Mouse (Mus musculus): ENCODE data around the gene Zfyve9. TPM values are rescaled to one million over a fixed set of nuclear protein-coding genes. Genes with fewer than 3 reads are reported as not detected.
A peak's percentile ranks its signal among the peaks of the same experiment; 100 is the strongest.

The Zfyve9 gene
- polyA plus RNA-seq, 1 experiment: 0.01 TPM

- peaks cover 12% of the 10 kb centered on the region for H3K27me3 ChIP-seq (replicated peaks)
Measured at GRCm38 (mm10) chr4:108790507-108790906, 9.9 kb upstream of the Zfyve9 start.

GRCm38 (mm10) chr4:108789258-108789936 is 8.8 kb upstream of the Zfyve9 start:
- Histone ChIP-seq H3K4me1 (no peaks in the 10 kb centered on the region), H3K9me3 (no peaks in the 10 kb centered on the region), H3K36me3 (replicated peaks; ENCODE audit: low read length) (no peaks in the 10 kb centered on the region), H3K4me3 (replicated peaks) (no peak overlapping the region), H3K27me3 (replicated peaks) (peaks cover 12% of the 10 kb centered on the region)
- TF ChIP-seq GATA1 (IDR thresholded peaks at IDR 0.05; ENCODE audit: borderline replicate concordance, low read length) (no peak), FLI1 (IDR thresholded peaks at IDR 0.05; ENCODE audit: low read length) (no peak)

More at GRCm38 (mm10) chr4:108790507-108790906, 9.9 kb upstream of the Zfyve9 start:
- H3K36me3 ChIP-seq (replicated peaks; ENCODE audit: low read length): no peaks in the 10 kb centered on the region
- no peak overlapping the region for H3K4me3 ChIP-seq (replicated peaks)
- no peaks in the 10 kb centered on the region for H3K4me1 ChIP-seq
- H3K9me3 ChIP-seq: no peaks in the 10 kb centered on the region
- TF ChIP-seq FLI1 (IDR thresholded peaks at IDR 0.05; ENCODE audit: low read length) (no peak), GATA1 (IDR thresholded peaks at IDR 0.05; ENCODE audit: borderline replicate concordance, low read length) (no peak)

- Histone ChIP-seq H3K9me3 (no peaks in the 10 kb centered on the region), H3K27me3 (replicated peaks) (peaks cover 53% of the 10 kb centered on the region), H3K4me1 (peaks cover 13% of the 10 kb centered on the region), H3K36me3 (replicated peaks; ENCODE audit: low read length) (no peaks in the 10 kb centered on the region), H3K4me3 (replicated peaks) (no peak overlapping the region)
- TF ChIP-seq GATA1 (IDR thresholded peaks at IDR 0.05; ENCODE audit: borderline replicate concordance, low read length) (no peak), FLI1 (IDR thresholded peaks at IDR 0.05; ENCODE audit: low read length) (no peak)
Measured at GRCm38 (mm10) chr4:108782421-108783085, 2.0 kb upstream of the Zfyve9 start.

- no peaks in the 10 kb centered on the region for H3K36me3 ChIP-seq (replicated peaks; ENCODE audit: low read length)
- H3K4me3 ChIP-seq (replicated peaks): no peak overlapping the region
- H3K4me1 ChIP-seq: peaks cover 13% of the 10 kb centered on the region
- H3K9me3 ChIP-seq: no peaks in the 10 kb centered on the region
- H3K27me3 ChIP-seq (replicated peaks): peaks cover 54% of the 10 kb centered on the region
- TF ChIP-seq GATA1 (IDR thresholded peaks at IDR 0.05; ENCODE audit: borderline replicate concordance, low read length): no peak
- no peak for TF ChIP-seq FLI1 (IDR thresholded peaks at IDR 0.05; ENCODE audit: low read length)
Measured at GRCm38 (mm10) chr4:108781596-108781995, 998 bp upstream of the Zfyve9 start.

GRCm38 (mm10) chr4:108780864-108781205 is 237 bp upstream of the Zfyve9 start:
- Histone ChIP-seq H3K9me3 (no peaks in the 10 kb centered on the region), H3K36me3 (replicated peaks; ENCODE audit: low read length) (no peaks in the 10 kb centered on the region), H3K4me1 (peaks cover 13% of the 10 kb centered on the region), H3K27me3 (replicated peaks) (peaks cover 54% of the 10 kb centered on the region), H3K4me3 (replicated peaks) (peak overlapping the region; percentile 93)
- TF ChIP-seq FLI1 (IDR thresholded peaks at IDR 0.05; ENCODE audit: low read length): no peak
- TF ChIP-seq GATA1 (IDR thresholded peaks at IDR 0.05; ENCODE audit: borderline replicate concordance, low read length): no peak

GRCm38 (mm10) chr4:108779763-108780056 is 888 bp downstream of the Zfyve9 start:
- no peak for TF ChIP-seq FLI1 (IDR thresholded peaks at IDR 0.05; ENCODE audit: low read length)
- TF ChIP-seq GATA1 (IDR thresholded peaks at IDR 0.05; ENCODE audit: borderline replicate concordance, low read length): no peak
- Histone ChIP-seq H3K4me3 (replicated peaks) (peak overlapping the region; percentile 93), H3K9me3 (no peaks in the 10 kb centered on the region), H3K4me1 (peaks cover 13% of the 10 kb centered on the region), H3K36me3 (replicated peaks; ENCODE audit: low read length) (no peaks in the 10 kb centered on the region), H3K27me3 (replicated peaks) (peaks cover 54% of the 10 kb centered on the region)

GRCm38 (mm10) chr4:108768527-108768926 is 12.1 kb downstream of the Zfyve9 start:
- TF ChIP-seq GATA1 (IDR thresholded peaks at IDR 0.05; ENCODE audit: borderline replicate concordance, low read length) (no peak), FLI1 (IDR thresholded peaks at IDR 0.05; ENCODE audit: low read length) (no peak)
- no peaks in the 10 kb centered on the region for H3K4me1 ChIP-seq
- no peak overlapping the region for H3K4me3 ChIP-seq (replicated peaks)
- H3K9me3 ChIP-seq: no peaks in the 10 kb centered on the region
- peaks cover 3% of the 10 kb centered on the region for H3K27me3 ChIP-seq (replicated peaks)
- H3K36me3 ChIP-seq (replicated peaks; ENCODE audit: low read length): no peaks in the 10 kb centered on the region

GRCm38 (mm10) chr4:108759583-108759982 is 21.0 kb downstream of the Zfyve9 start:
- no peak for TF ChIP-seq FLI1 (IDR thresholded peaks at IDR 0.05; ENCODE audit: low read length)
- TF ChIP-seq GATA1 (IDR thresholded peaks at IDR 0.05; ENCODE audit: borderline replicate concordance, low read length): no peak
- H3K36me3 ChIP-seq (replicated peaks; ENCODE audit: low read length): no peaks in the 10 kb centered on the region
- no peaks in the 10 kb centered on the region for H3K4me1 ChIP-seq
- H3K4me3 ChIP-seq (replicated peaks): no peak overlapping the region
- no peaks in the 10 kb centered on the region for H3K9me3 ChIP-seq
- H3K27me3 ChIP-seq (replicated peaks): no peaks in the 10 kb centered on the region

- Histone ChIP-seq H3K4me3 (replicated peaks) (no peak overlapping the region), H3K9me3 (no peaks in the 10 kb centered on the region), H3K36me3 (replicated peaks; ENCODE audit: low read length) (no peaks in the 10 kb centered on the region), H3K27me3 (replicated peaks) (no peaks in the 10 kb centered on the region), H3K4me1 (no peaks in the 10 kb centered on the region)
- TF ChIP-seq FLI1 (IDR thresholded peaks at IDR 0.05; ENCODE audit: low read length) (no peak), GATA1 (IDR thresholded peaks at IDR 0.05; ENCODE audit: borderline replicate concordance, low read length) (no peak)
Measured at GRCm38 (mm10) chr4:108746160-108746873, 34.3 kb downstream of the Zfyve9 start.

GRCm38 (mm10) chr4:108731582-108731981 is 49.0 kb downstream of the Zfyve9 start:
- H3K4me1 ChIP-seq: no peaks in the 10 kb centered on the region
- no peak for TF ChIP-seq GATA1 (IDR thresholded peaks at IDR 0.05; ENCODE audit: borderline replicate concordance, low read length)
- no peak for TF ChIP-seq FLI1 (IDR thresholded peaks at IDR 0.05; ENCODE audit: low read length)
- H3K27me3 ChIP-seq (replicated peaks): peaks cover 3% of the 10 kb centered on the region
- H3K4me3 ChIP-seq (replicated peaks): no peak overlapping the region
- H3K9me3 ChIP-seq: peaks cover 6% of the 10 kb centered on the region
- no peaks in the 10 kb centered on the region for H3K36me3 ChIP-seq (replicated peaks; ENCODE audit: low read length)
